Mouse (Mus musculus) bone marrow macrophage, adult 2 months (primary cell): ENCODE data around the gene Fgfr2.

ENCODE experiments used
- CTCF ChIP-seq: IDR thresholded peaks from 2 replicates; pipeline ENCODE4 v1.5.1; 2012; ENCODE audit warnings: low read depth, mild to moderate bottlenecking, low read length, moderate library complexity
- POLR2A ChIP-seq: IDR thresholded peaks from 2 replicates; pipeline ENCODE4 v1.6.1; 2012; ENCODE audit warnings: mild to moderate bottlenecking, low read depth, low read length, borderline replicate concordance

GRCm38 (mm10) chr7:130681798-130682197, 2441.4 kb downstream of the Fgfr2 start:
- TF ChIP-seq CTCF (no peak), POLR2A (no peak)
